Mouse (Mus musculus): ENCODE results near the gene Rgma. TPM values are rescaled to one million over a fixed set of nuclear protein-coding genes. Genes with fewer than 3 reads are reported as not detected.

The Rgma gene
- polyA plus RNA-seq, 1 experiment from 2014 or later, result 19.6 TPM

- Histone ChIP-seq H3K4me1 (ENCODE audit: control insufficient read depth, insufficient read depth, low read length) (no peaks in the 10 kb centered on the region), H3K27me3 (replicated peaks; ENCODE audit: control insufficient read depth, insufficient read depth, low read length) (no peaks in the 10 kb centered on the region), H3K4me2 (ENCODE audit: low read depth, low read length) (no peak overlapping the region), H3K9me3 (ENCODE audit: control insufficient read depth, low read length) (no peaks in the 10 kb centered on the region), H3K4me3 (ENCODE audit: low read depth, low read length) (no peak overlapping the region), H3K27ac (replicated peaks; ENCODE audit: low read depth, low read length) (no peak overlapping the region), H3K36me3 (ENCODE audit: control insufficient read depth, insufficient read depth, low read length) (peaks cover 98% of the 10 kb centered on the region), H3K9ac (ENCODE audit: low read depth, low read length) (no peak overlapping the region)
- no peak for ATAC-seq (ENCODE audit: low read depth)
- 87% methylated on average over 4 of the region's 4 CpGs for WGBS
- DNase-seq (ENCODE audit: low spot score), result no peak
Measured at GRCm38 (mm10) chr7:73451594-73451993, 76.3 kb downstream of the Rgma start.

GRCm38 (mm10) chr7:73452187-73452808 lies 77.0 kb downstream of the Rgma start:
- DNase-seq (ENCODE audit: low spot score), result no peak
- no peak overlapping the region for H3K4me2 ChIP-seq (ENCODE audit: low read depth, low read length)
- H3K4me3 ChIP-seq (ENCODE audit: low read depth, low read length), result no peak overlapping the region
- no peak overlapping the region for H3K9ac ChIP-seq (ENCODE audit: low read depth, low read length)
- peaks cover 98% of the 10 kb centered on the region for H3K36me3 ChIP-seq (ENCODE audit: control insufficient read depth, insufficient read depth, low read length)
- no peak overlapping the region for H3K27ac ChIP-seq (replicated peaks; ENCODE audit: low read depth, low read length)
- no peaks in the 10 kb centered on the region for H3K4me1 ChIP-seq (ENCODE audit: control insufficient read depth, insufficient read depth, low read length)
- ATAC-seq (ENCODE audit: low read depth), result no peak
- WGBS, result 90% methylated on average over 3 of the region's 3 CpGs
- H3K9me3 ChIP-seq (ENCODE audit: control insufficient read depth, low read length), result no peaks in the 10 kb centered on the region
- no peaks in the 10 kb centered on the region for H3K27me3 ChIP-seq (replicated peaks; ENCODE audit: control insufficient read depth, insufficient read depth, low read length)

DNA sequence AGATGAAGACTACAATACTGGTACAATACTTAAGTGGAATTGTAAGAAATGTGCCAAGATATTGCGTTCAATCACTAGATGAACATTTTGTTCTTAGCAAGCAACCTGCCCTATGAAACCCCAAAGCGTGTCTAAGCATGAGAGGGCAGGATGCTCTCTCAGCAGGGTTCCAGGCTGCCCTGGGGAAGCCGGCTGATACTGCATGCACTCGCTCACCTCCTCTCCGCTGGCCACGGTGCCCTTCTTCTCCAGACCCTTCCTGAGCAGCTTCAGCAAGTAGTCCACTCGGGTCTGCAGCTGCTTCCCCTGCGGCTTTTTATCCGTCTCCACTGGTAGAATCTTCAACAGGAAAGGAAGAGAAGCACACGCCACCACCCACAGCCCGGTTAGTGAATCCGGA lies 78.8 kb downstream of the Rgma start:
- no peak overlapping the region for H3K4me2 ChIP-seq (ENCODE audit: low read depth, low read length)
- ATAC-seq (ENCODE audit: low read depth), result no peak
- H3K9me3 ChIP-seq (ENCODE audit: control insufficient read depth, low read length), result no peaks in the 10 kb centered on the region
- no peak overlapping the region for H3K4me3 ChIP-seq (ENCODE audit: low read depth, low read length)
- H3K27me3 ChIP-seq (replicated peaks; ENCODE audit: control insufficient read depth, insufficient read depth, low read length), result no peaks in the 10 kb centered on the region
- H3K36me3 ChIP-seq (ENCODE audit: control insufficient read depth, insufficient read depth, low read length), result peaks cover 98% of the 10 kb centered on the region
- WGBS, result 81% methylated on average over 12 of the region's 12 CpGs
- no peak overlapping the region for H3K27ac ChIP-seq (replicated peaks; ENCODE audit: low read depth, low read length)
- no peak overlapping the region for H3K9ac ChIP-seq (ENCODE audit: low read depth, low read length)
- no peaks in the 10 kb centered on the region for H3K4me1 ChIP-seq (ENCODE audit: control insufficient read depth, insufficient read depth, low read length)
- no peak for DNase-seq (ENCODE audit: low spot score)

GRCm38 (mm10) chr7:73463546-73463945 lies 88.2 kb downstream of the Rgma start:
- Histone ChIP-seq H3K27me3 (replicated peaks; ENCODE audit: control insufficient read depth, insufficient read depth, low read length) (no peaks in the 10 kb centered on the region), H3K27ac (replicated peaks; ENCODE audit: low read depth, low read length) (no peak overlapping the region), H3K9ac (ENCODE audit: low read depth, low read length) (no peak overlapping the region), H3K9me3 (ENCODE audit: control insufficient read depth, low read length) (no peaks in the 10 kb centered on the region), H3K4me3 (ENCODE audit: low read depth, low read length) (no peak overlapping the region), H3K36me3 (ENCODE audit: control insufficient read depth, insufficient read depth, low read length) (peaks cover 94% of the 10 kb centered on the region), H3K4me1 (ENCODE audit: control insufficient read depth, insufficient read depth, low read length) (no peaks in the 10 kb centered on the region), H3K4me2 (ENCODE audit: low read depth, low read length) (no peak overlapping the region)
- WGBS, result 81% methylated on average over 2 of the region's 2 CpGs
- ATAC-seq (ENCODE audit: low read depth) (no peak), DNase-seq (ENCODE audit: low spot score) (no peak)

GRCm38 (mm10) chr7:73467741-73468140 lies 92.4 kb downstream of the Rgma start:
- Histone ChIP-seq H3K4me2 (ENCODE audit: low read depth, low read length) (no peak overlapping the region), H3K27me3 (replicated peaks; ENCODE audit: control insufficient read depth, insufficient read depth, low read length) (no peaks in the 10 kb centered on the region), H3K4me1 (ENCODE audit: control insufficient read depth, insufficient read depth, low read length) (no peaks in the 10 kb centered on the region), H3K4me3 (ENCODE audit: low read depth, low read length) (no peak overlapping the region), H3K9ac (ENCODE audit: low read depth, low read length) (no peak overlapping the region), H3K36me3 (ENCODE audit: control insufficient read depth, insufficient read depth, low read length) (peaks cover 93% of the 10 kb centered on the region), H3K27ac (replicated peaks; ENCODE audit: low read depth, low read length) (no peak overlapping the region), H3K9me3 (ENCODE audit: control insufficient read depth, low read length) (no peaks in the 10 kb centered on the region)
- no peak for DNase-seq (ENCODE audit: low spot score)
- no peak for ATAC-seq (ENCODE audit: low read depth)
- 96% methylated on average over 3 of the region's 3 CpGs for WGBS

Other genes starting within 250 kb of the Rgma start
- 39.5 and 54.6 TPM in 2 replicates for gene Chd2, start 166.3 kb downstream of the Rgma start, polyA plus RNA-seq (2014; fragmentation: Nextera tagmentation; extraction: Ambion mirVana)

All from embryonic facial prominence, embryonic 14.5 days (tissue).